Mouse (Mus musculus): Measurements from ENCODE around the gene Cdipt. TPM values are rescaled to one million over a fixed set of nuclear protein-coding genes. Genes with fewer than 3 reads are reported as not detected.

Cdipt gene
- 72.5 and 98.4 TPM in 2 replicates for total RNA-seq (2012; rRNA removed)
- 100 to 1,000 TPM in 1 of 2 experiments, not detected in 1; 151 TPM for polyA plus RNA-seq (2012; ENCODE audit: insufficient read depth in 1 of 2, insufficient read length in 2 of 2, low read depth in 1 of 2, low replicate concordance in 2 of 2, missing spikeins in 1 of 2)

GRCm38 (mm10) chr7:126975893-126975949, at the start of gene Cdipt:
Cdipt (plus strand) TSS chr7:126975914.
- peaks cover 12% of the 10 kb centered on the region for H3K79me2 ChIP-seq (ENCODE audit: control insufficient read depth, insufficient read depth, low read length, poor library complexity)
- H3K4me1 ChIP-seq (ENCODE audit: control insufficient read depth in 1 of 2, insufficient read depth in 2 of 2, low read length in 2 of 2) = peaks cover 0 to 11% of the 10 kb centered on the region in 2 experiments; a peak in 2 of 4 replicates
- peak within 1 kb of the TSS; percentile 81 for H3K9ac ChIP-seq (ENCODE audit: control insufficient read depth, low read depth, low read length, poor library complexity, severe bottlenecking)
- peaks cover 0 to 6% of the 10 kb centered on the region in 2 experiments; a peak in 2 of 4 replicates for H3K36me3 ChIP-seq (ENCODE audit: control insufficient read depth in 1 of 2, insufficient read depth in 2 of 2, low read length in 2 of 2)
- H3K27ac ChIP-seq (ENCODE audit: control insufficient read depth, low read depth, low read length) = peak within 1 kb of the TSS; percentile 93
- peak within 1 kb of the TSS; percentile 75 to 95 for H3K4me3 ChIP-seq (ENCODE audit: control insufficient read depth in 1 of 2, insufficient read depth in 1 of 2, low read depth in 2 of 2, low read length in 2 of 2)
- no peaks in the 10 kb centered on the region for H3K27me3 ChIP-seq (ENCODE audit: control insufficient read depth in 1 of 2, insufficient read depth in 2 of 2, low read length in 2 of 2)
- no peak for DNase-seq (ENCODE audit: low read depth, low spot score)
- no peak for TF ChIP-seq TBP (IDR thresholded peaks at IDR 0.05; ENCODE audit: low read depth, low read length)
- no peak for TF ChIP-seq MAFK (IDR thresholded peaks at IDR 0.05; ENCODE audit: borderline replicate concordance, low read depth, low read length)
- TF ChIP-seq MEF2A (IDR thresholded peaks at IDR 0.05; ENCODE audit: extremely low read depth, insufficient replicate concordance, low read depth, low read length, poor library complexity, severe bottlenecking) = no peak
- H3K9me3 ChIP-seq (replicated peaks; ENCODE audit: insufficient read depth, low read length) = no peaks in the 10 kb centered on the region

GRCm38 (mm10) chr7:126926299-126926698, 49.4 kb upstream of the Cdipt start:
- peaks cover 20 to 31% of the 10 kb centered on the region in 2 experiments for H3K4me1 ChIP-seq (ENCODE audit: control insufficient read depth in 1 of 2, insufficient read depth in 2 of 2, low read length in 2 of 2)
- H3K27me3 ChIP-seq (ENCODE audit: control insufficient read depth in 1 of 2, insufficient read depth in 2 of 2, low read length in 2 of 2) = no peaks in the 10 kb centered on the region
- no peaks in the 10 kb centered on the region for H3K9me3 ChIP-seq (replicated peaks; ENCODE audit: insufficient read depth, low read length)
- peak overlapping the region; percentile 56 for H3K27ac ChIP-seq (ENCODE audit: control insufficient read depth, low read depth, low read length)
- H3K36me3 ChIP-seq (ENCODE audit: control insufficient read depth in 1 of 2, insufficient read depth in 2 of 2, low read length in 2 of 2) = peaks cover 0 to 23% of the 10 kb centered on the region in 2 experiments; a peak in 2 of 4 replicates
- DNase-seq (ENCODE audit: low read depth, low spot score) = peak; percentile 83
- H3K79me2 ChIP-seq (ENCODE audit: control insufficient read depth, insufficient read depth, low read length, poor library complexity) = peaks cover 14% of the 10 kb centered on the region
- no peak overlapping the region for H3K4me3 ChIP-seq (ENCODE audit: control insufficient read depth in 1 of 2, insufficient read depth in 1 of 2, low read depth in 2 of 2, low read length in 2 of 2)
- TF ChIP-seq ZMIZ1 (IDR thresholded peaks at IDR 0.05; ENCODE audit: low read depth, low read length) (no peak), RCOR1 (IDR thresholded peaks at IDR 0.05; ENCODE audit: low read depth, low read length) (peak; percentile 86), TAL1 (IDR thresholded peaks at IDR 0.05; ENCODE audit: low read length) (no peak), RAD21 (IDR thresholded peaks at IDR 0.05; ENCODE audit: low read depth, low read length) (no peak), BHLHE40 (IDR thresholded peaks at IDR 0.05; ENCODE audit: borderline replicate concordance, low read depth, low read length) (peak; percentile 77), SIN3A (IDR thresholded peaks at IDR 0.05; ENCODE audit: low read length) (peak; percentile 74; the same call in 1 of the 2 replicates), MYB (IDR thresholded peaks at IDR 0.05; ENCODE audit: low read depth, low read length) (peak; percentile 40; the same call in 1 of the 2 replicates), ZC3H11A (IDR thresholded peaks at IDR 0.05; ENCODE audit: low read depth, low read length) (no peak), ETS1 (IDR thresholded peaks at IDR 0.05; ENCODE audit: low read depth, low read length) (peak; percentile 78), TCF12 (IDR thresholded peaks at IDR 0.05; ENCODE audit: low read depth, low read length) (peak; percentile 24; the same call in 1 of the 2 replicates), CHD1 (IDR thresholded peaks at IDR 0.05; ENCODE audit: low read depth, low read length) (no peak), EP300 (IDR thresholded peaks at IDR 0.05; ENCODE audit: low read depth in 1 of 2, low read length in 2 of 2) (peak; percentile 53 to 76), USF2 (IDR thresholded peaks at IDR 0.05; ENCODE audit: borderline replicate concordance in 1 of 2, insufficient read depth in 1 of 2, low read depth in 1 of 2, low read length in 2 of 2) (no peak), GATA1 (IDR thresholded peaks at IDR 0.05; ENCODE audit: low read depth, low read length) (peak; percentile 97)
- no peak overlapping the region for H3K9ac ChIP-seq (ENCODE audit: control insufficient read depth, low read depth, low read length, poor library complexity, severe bottlenecking)
